Mouse (Mus musculus): ENCODE results near the gene Cyp8b1. TPM values are rescaled to one million over a fixed set of nuclear protein-coding genes. Genes with fewer than 3 reads are reported as not detected.

Cyp8b1 gene
- polyA plus RNA-seq, 1 experiment, result not detected

DNA sequence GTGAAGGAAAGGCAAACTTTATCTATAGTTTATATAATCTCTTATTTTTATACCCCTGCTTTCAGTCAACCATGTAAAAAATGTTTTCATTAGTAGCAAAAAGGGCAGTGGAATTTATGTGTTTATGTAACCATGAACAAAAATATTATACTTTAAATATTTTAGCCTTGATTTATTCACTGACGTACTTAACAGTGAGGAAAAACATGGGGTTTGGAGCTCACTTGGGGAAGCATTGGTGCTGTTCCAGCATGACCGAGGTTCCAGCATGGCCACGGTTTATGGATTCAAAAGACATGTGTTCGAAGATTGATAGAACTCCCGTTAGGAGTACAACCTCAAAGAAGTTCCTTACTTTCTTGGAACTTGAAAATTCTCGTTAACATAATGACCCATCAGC, 47.9 kb downstream of the Cyp8b1 start:
- Histone ChIP-seq H3K4me1 (ENCODE audit: control insufficient read depth) (no peaks in the 10 kb centered on the region), H3K36me3 (ENCODE audit: control insufficient read depth) (no peaks in the 10 kb centered on the region), H3K9me3 (ENCODE audit: control insufficient read depth, low read length) (no peaks in the 10 kb centered on the region), H3K27me3 (ENCODE audit: control insufficient read depth) (no peaks in the 10 kb centered on the region; the same call in 1 of the 2 replicates), H3K4me3 (replicated peaks) (no peak overlapping the region)
- TF ChIP-seq GATA1 (IDR thresholded peaks at IDR 0.05; ENCODE audit: low read length) (no peak), TAL1 (IDR thresholded peaks at IDR 0.05; ENCODE audit: low read length) (no peak)

DNA sequence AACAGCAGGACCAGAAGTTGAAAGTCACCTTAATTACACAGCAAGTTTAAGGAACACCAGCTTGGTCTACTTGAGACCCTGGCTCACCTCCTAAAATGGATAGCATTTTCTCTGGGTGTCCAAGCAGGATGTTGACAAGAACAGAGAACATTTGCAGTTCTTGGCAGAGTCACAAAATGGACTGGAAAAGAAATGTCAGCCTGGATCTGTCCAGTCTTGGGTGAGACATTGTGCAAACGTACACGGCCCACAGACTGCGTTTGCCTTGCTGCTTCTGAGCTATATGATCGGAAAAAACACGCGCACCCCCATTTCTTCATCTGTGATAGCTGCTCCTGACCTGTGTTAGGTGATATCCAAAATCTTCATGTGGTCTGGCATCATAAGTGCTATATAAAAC, 48.5 kb downstream of the Cyp8b1 start:
- Histone ChIP-seq H3K4me1 (ENCODE audit: control insufficient read depth) (no peaks in the 10 kb centered on the region), H3K9me3 (ENCODE audit: control insufficient read depth, low read length) (no peaks in the 10 kb centered on the region), H3K4me3 (replicated peaks) (no peak overlapping the region), H3K27me3 (ENCODE audit: control insufficient read depth) (no peaks in the 10 kb centered on the region; the same call in 1 of the 2 replicates), H3K36me3 (ENCODE audit: control insufficient read depth) (no peaks in the 10 kb centered on the region)
- no peak for TF ChIP-seq GATA1 (IDR thresholded peaks at IDR 0.05; ENCODE audit: low read length)
- no peak for TF ChIP-seq TAL1 (IDR thresholded peaks at IDR 0.05; ENCODE audit: low read length)

DNA sequence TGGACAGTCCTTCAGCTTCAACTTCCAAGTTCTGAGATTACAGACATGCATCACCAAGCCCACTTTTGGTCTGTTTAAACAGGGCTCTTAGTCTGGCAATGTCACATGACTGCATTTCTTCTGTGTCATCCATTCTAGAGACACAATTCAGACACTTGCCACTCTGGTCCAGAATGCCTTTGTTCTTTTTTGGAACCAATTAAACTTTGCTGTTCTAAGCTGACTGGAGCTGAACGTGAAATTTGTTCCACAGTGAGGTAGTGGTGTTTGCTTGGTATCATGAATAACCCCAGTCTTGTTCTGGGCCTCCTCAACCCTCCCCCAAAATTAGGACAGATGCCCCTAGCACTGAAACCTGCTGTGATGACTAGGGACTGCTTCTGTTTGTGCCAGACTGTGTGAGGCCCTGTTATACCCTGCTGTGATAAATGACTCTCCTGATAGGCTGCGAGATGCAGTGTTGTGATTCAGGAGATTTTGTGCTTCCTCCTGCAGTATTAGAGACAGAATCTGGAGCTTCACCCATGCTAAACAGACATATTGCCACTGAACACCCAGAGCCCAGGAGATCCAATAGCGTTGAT, 50.6 kb downstream of the Cyp8b1 start:
- peaks cover 4% of the 10 kb centered on the region for H3K4me1 ChIP-seq (ENCODE audit: control insufficient read depth)

DNA sequence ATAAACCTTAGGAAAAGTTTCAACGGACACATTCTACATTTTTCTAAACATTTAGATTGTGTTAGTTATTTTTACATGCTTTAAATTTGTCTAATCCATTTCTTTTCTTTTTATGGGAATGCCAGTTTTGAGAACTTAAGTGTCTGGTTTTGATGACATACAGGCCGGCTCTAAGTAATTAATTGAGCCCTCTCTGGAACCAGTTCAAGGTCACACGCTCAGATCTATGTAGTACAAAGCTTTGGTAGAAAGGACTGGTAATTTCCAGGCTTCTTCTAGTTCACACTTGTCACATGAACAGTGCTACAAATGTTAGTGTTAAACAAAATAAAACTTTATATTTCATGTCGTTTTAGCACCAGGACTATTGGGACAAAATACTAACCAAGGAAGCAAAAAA, 51.3 kb downstream of the Cyp8b1 start:
- no peaks in the 10 kb centered on the region for H3K9me3 ChIP-seq (ENCODE audit: control insufficient read depth, low read length)
- TF ChIP-seq TAL1 (IDR thresholded peaks at IDR 0.05; ENCODE audit: low read length) (no peak), GATA1 (IDR thresholded peaks at IDR 0.05; ENCODE audit: low read length) (no peak)
- no peak overlapping the region for H3K4me3 ChIP-seq (replicated peaks)
- no peaks in the 10 kb centered on the region; the same call in 1 of the 2 replicates for H3K36me3 ChIP-seq (ENCODE audit: control insufficient read depth)
- H3K4me1 ChIP-seq (ENCODE audit: control insufficient read depth), result peaks cover 4% of the 10 kb centered on the region
- H3K27me3 ChIP-seq (ENCODE audit: control insufficient read depth), result no peaks in the 10 kb centered on the region; the same call in 1 of the 2 replicates

More for the DNA sequence above, 50.6 kb downstream of the Cyp8b1 start:
- no peaks in the 10 kb centered on the region for H3K36me3 ChIP-seq (ENCODE audit: control insufficient read depth)
- no peaks in the 10 kb centered on the region for H3K9me3 ChIP-seq (ENCODE audit: control insufficient read depth, low read length)
- no peaks in the 10 kb centered on the region; the same call in 1 of the 2 replicates for H3K27me3 ChIP-seq (ENCODE audit: control insufficient read depth)
- TF ChIP-seq GATA1 (IDR thresholded peaks at IDR 0.05; ENCODE audit: low read length), result no peak
- TF ChIP-seq TAL1 (IDR thresholded peaks at IDR 0.05; ENCODE audit: low read length), result no peak
- no peak overlapping the region for H3K4me3 ChIP-seq (replicated peaks)

Other genes starting within 250 kb of the Cyp8b1 start
- 0.28 and 0.31 TPM in 2 replicates for gene Sec22c, start 210.8 kb downstream of the Cyp8b1 start, polyA plus RNA-seq (2012)
- 1.8 and 3.0 TPM in 2 replicates for gene Ss18l2, start 206.0 kb downstream of the Cyp8b1 start, polyA plus RNA-seq (2012)
- gene Nktr, start 197.1 kb downstream of the Cyp8b1 start, polyA plus RNA-seq (2012), result 1.1 and 1.8 TPM in 2 replicates
- 0.03 and 0.04 TPM in 2 replicates for gene Zfp651, start 157.0 kb downstream of the Cyp8b1 start, polyA plus RNA-seq (2012)
- gene Klhl40, start 138.7 kb downstream of the Cyp8b1 start, polyA plus RNA-seq (2012), result not detected in 2 replicates
- gene Hhatl, start 123.8 kb downstream of the Cyp8b1 start, polyA plus RNA-seq (2012), result not detected in 2 replicates
- not detected in 2 replicates for gene Ccdc13, start 76.8 kb downstream of the Cyp8b1 start, polyA plus RNA-seq (2012)
- 3.0 and 3.7 TPM in 2 replicates for gene Higd1a, start 57.9 kb downstream of the Cyp8b1 start, polyA plus RNA-seq (2012)
- gene Ackr2, start 17.9 kb downstream of the Cyp8b1 start, polyA plus RNA-seq (2012), result not detected in 2 replicates
- not detected in 2 replicates for gene Fam198a, start 34.7 kb upstream of the Cyp8b1 start, polyA plus RNA-seq (2012)
- 0.04 TPM in 1 of 2 replicates, not detected in the other for gene Pomgnt2, start 80.8 kb upstream of the Cyp8b1 start, polyA plus RNA-seq (2012)
- gene Snrk, start 201.0 kb upstream of the Cyp8b1 start, polyA plus RNA-seq (2012), result 0.81 and 1.5 TPM in 2 replicates